Mouse (Mus musculus): ENCODE data around the gene Dbp. TPM values are rescaled to one million over a fixed set of nuclear protein-coding genes. Genes with fewer than 3 reads are reported as not detected.

Gene Dbp
- polyA plus RNA-seq, 1 experiment, result 20.0 TPM

GRCm38 (mm10) chr7:45712022-45712757 lies 7.3 kb downstream of the Dbp start:
- Histone ChIP-seq H3K27me3 (ENCODE audit: control insufficient read depth, insufficient read depth, low read length) (no peaks in the 10 kb centered on the region), H3K36me3 (ENCODE audit: control insufficient read depth, insufficient read depth, low read length) (peaks cover 29% of the 10 kb centered on the region), H3K4me1 (ENCODE audit: control insufficient read depth, insufficient read depth, insufficient read length) (peaks cover 19% of the 10 kb centered on the region), H3K27ac (ENCODE audit: insufficient read depth, low read length) (no peak overlapping the region), H3K4me3 (ENCODE audit: extremely low read depth, insufficient read depth, insufficient read length) (no peak overlapping the region)
- TF ChIP-seq POLR2A (IDR thresholded peaks at IDR 0.05; ENCODE audit: low read depth, low read length) (no peak), CTCF (IDR thresholded peaks at IDR 0.05; ENCODE audit: extremely low read depth, insufficient read depth, insufficient read length, insufficient replicate concordance) (no peak)
- WGBS, result 92% methylated on average over 21 of the region's 21 CpGs
- no peak for DNase-seq (ENCODE audit: low read depth in 1 of 2, low spot score in 2 of 2)

DNA sequence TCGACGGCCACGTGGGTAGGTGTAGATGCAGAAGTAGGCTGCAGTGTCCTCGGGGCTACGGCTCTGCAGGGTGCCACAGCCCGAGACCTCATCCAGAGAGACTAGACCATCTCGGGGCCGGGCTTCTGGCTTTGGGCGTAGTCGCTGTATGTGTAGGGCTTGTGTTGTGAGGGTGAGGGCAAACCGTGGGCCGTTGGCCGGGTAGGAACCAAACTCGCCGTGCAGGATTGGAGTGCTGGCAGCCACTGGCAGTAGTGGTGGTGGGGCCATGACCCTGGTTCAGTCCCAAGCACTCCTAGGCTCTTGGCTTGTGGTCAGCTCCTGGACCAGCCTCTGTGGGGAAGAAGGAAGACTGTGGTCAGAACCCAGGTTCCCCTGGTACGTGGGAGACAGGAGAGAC lies 8.5 kb downstream of the Dbp start:
- Histone ChIP-seq H3K27me3 (ENCODE audit: control insufficient read depth, insufficient read depth, low read length) (no peaks in the 10 kb centered on the region), H3K36me3 (ENCODE audit: control insufficient read depth, insufficient read depth, low read length) (peaks cover 29% of the 10 kb centered on the region), H3K27ac (ENCODE audit: insufficient read depth, low read length) (no peak overlapping the region), H3K4me3 (ENCODE audit: extremely low read depth, insufficient read depth, insufficient read length) (no peak overlapping the region), H3K4me1 (ENCODE audit: control insufficient read depth, insufficient read depth, insufficient read length) (peaks cover 14% of the 10 kb centered on the region; the same call in 1 of the 2 replicates)
- no peak for TF ChIP-seq POLR2A (IDR thresholded peaks at IDR 0.05; ENCODE audit: low read depth, low read length)
- no peak for TF ChIP-seq CTCF (IDR thresholded peaks at IDR 0.05; ENCODE audit: extremely low read depth, insufficient read depth, insufficient read length, insufficient replicate concordance)
- no peak for DNase-seq (ENCODE audit: low read depth in 1 of 2, low spot score in 2 of 2)
- WGBS, result 93% methylated on average over 16 of the region's 16 CpGs

DNA sequence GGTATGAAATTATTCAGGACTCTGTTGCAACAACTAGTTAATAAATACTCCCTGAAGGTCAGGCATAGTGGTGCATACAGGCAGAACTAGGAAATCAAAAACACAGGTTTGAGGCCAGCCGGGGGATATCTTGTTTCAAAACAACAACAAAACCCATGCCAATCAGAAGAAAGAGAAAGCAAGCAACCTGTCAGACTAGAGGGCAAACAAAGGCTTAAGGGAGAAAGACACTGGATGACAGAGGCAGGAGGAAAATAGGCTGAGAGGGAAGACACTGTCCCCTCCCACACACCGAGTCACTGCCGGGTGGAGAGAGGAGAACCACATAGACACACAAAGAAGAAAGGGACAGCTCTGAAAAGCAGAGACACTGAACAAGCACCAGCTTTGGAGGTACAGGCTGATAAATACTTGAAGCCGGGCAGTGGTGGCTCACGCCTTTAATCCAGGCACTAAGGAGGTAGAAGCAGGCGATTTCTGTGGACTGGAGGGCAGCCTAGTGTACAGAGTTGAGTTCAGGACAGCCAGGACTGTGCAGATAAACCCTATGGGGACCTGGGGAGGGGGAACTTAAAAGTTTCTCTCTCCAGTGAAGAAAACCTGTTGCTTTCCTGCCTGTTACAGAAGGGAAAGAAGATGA lies 9.1 kb downstream of the Dbp start:
- Histone ChIP-seq H3K4me3 (ENCODE audit: extremely low read depth, insufficient read depth, insufficient read length) (no peak overlapping the region), H3K36me3 (ENCODE audit: control insufficient read depth, insufficient read depth, low read length) (peaks cover 29% of the 10 kb centered on the region), H3K27me3 (ENCODE audit: control insufficient read depth, insufficient read depth, low read length) (no peaks in the 10 kb centered on the region), H3K27ac (ENCODE audit: insufficient read depth, low read length) (no peak overlapping the region), H3K4me1 (ENCODE audit: control insufficient read depth, insufficient read depth, insufficient read length) (peaks cover 9% of the 10 kb centered on the region; the same call in 1 of the 2 replicates)
- TF ChIP-seq CTCF (IDR thresholded peaks at IDR 0.05; ENCODE audit: extremely low read depth, insufficient read depth, insufficient read length, insufficient replicate concordance) (no peak), POLR2A (IDR thresholded peaks at IDR 0.05; ENCODE audit: low read depth, low read length) (no peak)
- 84% methylated on average over 6 of the region's 6 CpGs for WGBS
- DNase-seq (ENCODE audit: low read depth in 1 of 2, low spot score in 2 of 2), result no peak

- DNase-seq (ENCODE audit: low read depth in 1 of 2, low spot score in 2 of 2), result no peak
- peaks cover 32% of the 10 kb centered on the region for H3K36me3 ChIP-seq (ENCODE audit: control insufficient read depth, insufficient read depth, low read length)
These were observed 9.8 kb downstream of the Dbp start for GRCm38 (mm10) chr7:45714630-45715089.

DNA sequence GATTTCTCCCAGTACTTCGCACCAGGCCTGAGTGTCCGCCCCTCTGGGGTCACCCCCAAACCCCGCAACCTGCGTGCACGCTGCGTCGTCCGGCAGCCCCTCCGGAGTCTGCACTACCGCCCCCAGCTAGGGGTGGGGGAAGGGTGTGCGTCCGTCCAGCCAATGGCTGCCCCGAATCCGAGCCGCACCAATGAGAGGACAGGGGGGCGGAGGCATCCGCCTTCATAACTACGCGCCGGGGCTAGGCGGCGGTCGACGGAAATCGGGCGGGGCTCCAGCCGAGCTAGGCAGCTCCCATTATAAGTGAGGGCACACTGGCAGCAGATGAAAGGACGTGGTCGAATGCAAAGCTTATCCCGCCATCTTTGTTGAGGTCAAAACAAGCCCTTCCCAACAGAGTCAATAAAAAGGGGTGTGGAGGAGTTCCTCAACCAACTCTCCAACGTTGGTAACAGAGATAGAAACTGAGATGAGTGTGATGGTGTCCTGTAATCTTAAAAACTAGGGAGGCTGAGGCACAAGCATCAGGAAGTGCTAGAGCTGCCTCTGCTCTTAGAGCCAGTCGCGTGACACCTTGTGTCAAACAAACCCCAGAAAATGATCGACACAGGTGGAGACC lies 10.3 kb downstream of the Dbp start, which contains the start of gene Rpl18:
Rpl18 (plus strand) TSS at position 368 of the 619 bp plus-strand sequence.
- Histone ChIP-seq H3K4me1 (ENCODE audit: control insufficient read depth, insufficient read depth, insufficient read length) (peaks cover 5% of the 10 kb centered on the region; the same call in 1 of the 2 replicates), H3K27me3 (ENCODE audit: control insufficient read depth, insufficient read depth, low read length) (no peaks in the 10 kb centered on the region), H3K4me3 (ENCODE audit: extremely low read depth, insufficient read depth, insufficient read length) (peak within 1 kb of the TSS; percentile 83), H3K36me3 (ENCODE audit: control insufficient read depth, insufficient read depth, low read length) (peaks cover 35% of the 10 kb centered on the region), H3K27ac (ENCODE audit: insufficient read depth, low read length) (peak within 1 kb of the TSS; percentile 48)
- DNase-seq (ENCODE audit: low read depth in 1 of 2, low spot score in 2 of 2), result peak; percentile 91 to 97
- 6% methylated on average over 34 of the region's 34 CpGs for WGBS
- TF ChIP-seq POLR2A (IDR thresholded peaks at IDR 0.05; ENCODE audit: low read depth, low read length), result peak; percentile 53
- no peak for TF ChIP-seq CTCF (IDR thresholded peaks at IDR 0.05; ENCODE audit: extremely low read depth, insufficient read depth, insufficient read length, insufficient replicate concordance)

More at GRCm38 (mm10) chr7:45714630-45715089, 9.8 kb downstream of the Dbp start:
- H3K27ac ChIP-seq (ENCODE audit: insufficient read depth, low read length), result peak overlapping the region; percentile 41
- peaks cover 5% of the 10 kb centered on the region; the same call in 1 of the 2 replicates for H3K4me1 ChIP-seq (ENCODE audit: control insufficient read depth, insufficient read depth, insufficient read length)
- no peak for TF ChIP-seq CTCF (IDR thresholded peaks at IDR 0.05; ENCODE audit: extremely low read depth, insufficient read depth, insufficient read length, insufficient replicate concordance)
- TF ChIP-seq POLR2A (IDR thresholded peaks at IDR 0.05; ENCODE audit: low read depth, low read length), result no peak
- peak overlapping the region; percentile 83 for H3K4me3 ChIP-seq (ENCODE audit: extremely low read depth, insufficient read depth, insufficient read length)
- 11% methylated on average over 14 of the region's 14 CpGs for WGBS
- H3K27me3 ChIP-seq (ENCODE audit: control insufficient read depth, insufficient read depth, low read length), result no peaks in the 10 kb centered on the region

GRCm38 (mm10) chr7:45715741-45716459 lies 11.0 kb downstream of the Dbp start:
- Histone ChIP-seq H3K27me3 (ENCODE audit: control insufficient read depth, insufficient read depth, low read length) (no peaks in the 10 kb centered on the region), H3K4me1 (ENCODE audit: control insufficient read depth, insufficient read depth, insufficient read length) (peaks cover 5% of the 10 kb centered on the region; the same call in 1 of the 2 replicates), H3K27ac (ENCODE audit: insufficient read depth, low read length) (peak overlapping the region; percentile 48), H3K4me3 (ENCODE audit: extremely low read depth, insufficient read depth, insufficient read length) (no peak overlapping the region), H3K36me3 (ENCODE audit: control insufficient read depth, insufficient read depth, low read length) (peaks cover 36% of the 10 kb centered on the region)
- 57% methylated on average over 19 of the region's 19 CpGs for WGBS
- no peak for DNase-seq (ENCODE audit: low read depth in 1 of 2, low spot score in 2 of 2)
- no peak for TF ChIP-seq CTCF (IDR thresholded peaks at IDR 0.05; ENCODE audit: extremely low read depth, insufficient read depth, insufficient read length, insufficient replicate concordance)
- TF ChIP-seq POLR2A (IDR thresholded peaks at IDR 0.05; ENCODE audit: low read depth, low read length), result no peak
